Mouse (Mus musculus): ENCODE measurements around the gene Trim23. TPM values are rescaled to one million over a fixed set of nuclear protein-coding genes. Genes with fewer than 3 reads are reported as not detected.

The Trim23 gene
- total RNA-seq, 2 experiments from 2014 or later: 15.2 to 16.3 TPM

- DNase-seq (ENCODE audit: low spot score in 2 of 2): no peak
Observed at GRCm38 (mm10) chr13:104229181-104229580, 50.6 kb downstream of the Trim23 start.

Other genes starting within 250 kb of the Trim23 start
- gene Nln, start 69.2 kb upstream of the Trim23 start, total RNA-seq (2021): 10 to 100 TPM; 15.2 to 16.5 TPM
- gene Sgtb, start 69.1 kb upstream of the Trim23 start, total RNA-seq (2021): 10 to 100 TPM in 1 of 2 experiments, 1 to 10 TPM in 1; 7.0 to 18.3 TPM
- 10 to 100 TPM; 58.9 to 72.0 TPM for gene Trappc13, start 328 bp upstream of the Trim23 start, total RNA-seq (2021)
- gene Cenpk, start 49.8 kb downstream of the Trim23 start, total RNA-seq (2021): 1 to 10 TPM; 1.6 to 1.8 TPM
- 10 to 100 TPM; 13.1 to 13.3 TPM for gene Ppwd1, start 50.0 kb downstream of the Trim23 start, total RNA-seq (2021)
- 1 to 10 TPM; 1.5 to 2.0 TPM for gene Adamts6, start 109.0 kb downstream of the Trim23 start, total RNA-seq (2021)

Measured in adrenal gland, adult 18-20 months (tissue).